7 mouse cellular contexts compared by ENCODE assay signal in the genomic region with DNA sequence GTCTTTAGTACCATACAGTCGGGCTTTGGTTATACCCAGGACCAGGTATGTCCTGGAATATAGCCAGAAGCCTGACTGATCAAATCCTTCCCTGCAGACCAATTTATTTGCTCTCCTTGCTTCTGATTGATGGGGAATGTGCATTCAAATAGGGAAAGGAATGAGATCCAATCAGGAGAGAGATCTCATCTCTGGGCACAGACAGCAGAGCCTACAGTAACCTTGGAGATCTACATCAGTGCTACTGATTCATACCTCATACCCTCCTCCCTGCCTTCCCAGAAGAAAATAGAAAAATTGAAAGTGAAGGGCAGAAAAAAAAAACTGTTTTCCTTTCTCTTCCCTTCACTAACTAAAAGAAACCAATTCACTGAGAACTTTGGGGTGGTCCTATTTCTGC.
DNase-seq lines count a peak whose midpoint lies in the region; TF ChIP-seq lines count a peak whose summit lies in the region.
"Not testable (repeated sequence)": the region's sequence is repeated elsewhere in the genome, so short reads cannot be mapped to it uniquely, and the experiment has no call there.

No protein-coding gene starts in this region.

- H3K27ac ChIP-seq in layer of hippocampus, adult 2 months: peak overlapping the region; percentile 81

- peak; percentile 37 to 66 for DNase-seq in frontal cortex, adult 2 months (ENCODE audit: extremely low spot score in 1 of 2, low spot score in 1 of 2)
- peak; percentile 33 for DNase-seq in layer of hippocampus, adult 11-12 months (ENCODE audit: low spot score)
- DNase-seq in layer of hippocampus, adult 2 months (ENCODE audit: low spot score in 2 of 2): peak; percentile 28 to 61
- DNase-seq in left cerebral cortex, adult 11 months (ENCODE audit: low spot score): peak; percentile 38
- DNase-seq in left cerebral cortex, adult 9 months (ENCODE audit: low spot score in 2 of 2): peak; percentile 28 to 51
- peak; percentile 57 for DNase-seq in right cerebral cortex, adult 18-20 months
- DNase-seq in right cerebral cortex, postnatal 25 days: peak; percentile 8

- TF ChIP-seq CTCF in layer of hippocampus, adult 2 months (conservative IDR thresholded peaks at IDR 0.05): not testable (repeated sequence)

- H3K4me3 ChIP-seq in layer of hippocampus, adult 2 months: not testable (repeated sequence)
